In genomic region chr7:63336072-63336471, GRCm38 (mm10) we compare ENCODE assay signal across 9 mouse cellular contexts.
"Had no signal": no experiment of that assay in that cellular context is flagged by ENCODE, and none has a peak within 500 bp of the region (broad histone marks: within the 10 kb centered on the region; RNA-seq: fewer than 3 reads in every experiment).

No protein-coding gene starts in this region.

- DNase-seq: lung, adult 18-20 months; right cerebral cortex, postnatal 14 days; thymus, adult 2 months; thymus, postnatal 25 days had no signal

- H3K4me2 ChIP-seq: intestine, embryonic 15.5 days; midbrain, embryonic 12.5 days; stomach, embryonic 15.5 days had no signal

- H3K4me3 ChIP-seq: intestine, embryonic 15.5 days; left cerebral cortex, adult 2 months; limb, embryonic 10.5 days; midbrain, embryonic 12.5 days; stomach, embryonic 15.5 days had no signal

- H3K9me3 ChIP-seq: intestine, embryonic 15.5 days; limb, embryonic 10.5 days; midbrain, embryonic 12.5 days; stomach, embryonic 15.5 days had no signal

- H3K9ac ChIP-seq: intestine, embryonic 15.5 days; midbrain, embryonic 12.5 days; stomach, embryonic 15.5 days had no signal

- H3K36me3 ChIP-seq: intestine, embryonic 15.5 days; limb, embryonic 10.5 days; midbrain, embryonic 12.5 days; stomach, embryonic 15.5 days had no signal

- H3K4me1 ChIP-seq: intestine, embryonic 15.5 days; limb, embryonic 10.5 days; midbrain, embryonic 12.5 days; stomach, embryonic 15.5 days had no signal

- H3K27ac ChIP-seq: intestine, embryonic 15.5 days; left cerebral cortex, adult 2 months; limb, embryonic 10.5 days; midbrain, embryonic 12.5 days; stomach, embryonic 15.5 days had no signal

- H3K27me3 ChIP-seq: intestine, embryonic 15.5 days; midbrain, embryonic 12.5 days; stomach, embryonic 15.5 days had no signal

- ATAC-seq: intestine, embryonic 15.5 days had no signal
